Mouse (Mus musculus) kidney, embryonic 14.5 days (tissue): ENCODE measurements around the gene Angel1. TPM values are rescaled to one million over a fixed set of nuclear protein-coding genes. Genes with fewer than 3 reads are reported as not detected.
A peak's percentile ranks its signal among the peaks of the same experiment; 100 is the strongest.

ENCODE experiments used
- ATAC-seq: fragments of 200-750 bp; cut with Nextera tagmentation; 2 replicates; pipeline ENCODE4 v1.8.0; 2017; ENCODE audit warnings: moderate number of reproducible peaks, mild to moderate bottlenecking, moderate TSS enrichment, moderate library complexity; ENCODE audit not compliant: low FRiP score, low TSS enrichment
- H3K27ac ChIP-seq: fragments of 300-500 bp; sonication (generic); 2 replicates; pipeline ENCODE4 v1.5.1; 2014; ENCODE audit warnings: low read depth, mild to moderate bottlenecking, low read length, moderate library complexity, mixed read lengths
- H3K27me3 ChIP-seq: fragments of 300-500 bp; sonication (generic); 2 replicates; pipeline ENCODE4 v1.6.1; 2014; ENCODE audit warnings: mild to moderate bottlenecking, low read length; ENCODE audit not compliant: control insufficient read depth, insufficient read depth
- H3K36me3 ChIP-seq: fragments of 300-500 bp; sonication (generic); 2 replicates; pipeline ENCODE4 v1.6.1; 2014; ENCODE audit warnings: low read length, mixed read lengths; ENCODE audit not compliant: control insufficient read depth, insufficient read depth
- H3K4me1 ChIP-seq: fragments of 300-500 bp; sonication (generic); 2 replicates; pipeline ENCODE4 v1.6.1; 2014; ENCODE audit warnings: low read length, mixed read lengths; ENCODE audit not compliant: control insufficient read depth, insufficient read depth
- H3K4me2 ChIP-seq: fragments of 300-500 bp; sonication (generic); replicated peaks from 2 replicates; pipeline ENCODE4 v1.6.1; 2014; ENCODE audit warnings: low read depth, mild to moderate bottlenecking, low read length
- H3K4me3 ChIP-seq: fragments of 300-500 bp; sonication (generic); 2 replicates; pipeline ENCODE4 v1.5.1; 2014; ENCODE audit warnings: mild to moderate bottlenecking, low read length
- H3K9ac ChIP-seq: fragments of 300-500 bp; sonication (generic); 2 replicates; pipeline ENCODE4 v1.6.1; 2014; ENCODE audit warnings: low read depth, mild to moderate bottlenecking, low read length, moderate library complexity
- H3K9me3 ChIP-seq: fragments of 300-500 bp; sonication (generic); 2 replicates; pipeline ENCODE4 v1.6.1; 2016; ENCODE audit warnings: low read length; ENCODE audit not compliant: control insufficient read depth
- WGBS: fragments of 180-500 bp; shearing (Covaris S2); extraction: QIAGEN DNeasy Blood & Tissue Kit; methylation state at CpG from one replicate; pipeline ENCODE4 v1.1.7; 2014; 5-methylcytosine and 5-hydroxymethylcytosine counted together
- polyA plus RNA-seq: library from polyadenylated mRNA; unstranded; fragments of >200 nt; fragmentation: Nextera tagmentation; extraction: Ambion mirVana; gene quantifications from 2 replicates; pipeline ENCODE4 v1.2.1, GENCODE M21; 2014

Gene Angel1
- polyA plus RNA-seq, 1 experiment from 2014 or later, result 10.2 TPM

DNA sequence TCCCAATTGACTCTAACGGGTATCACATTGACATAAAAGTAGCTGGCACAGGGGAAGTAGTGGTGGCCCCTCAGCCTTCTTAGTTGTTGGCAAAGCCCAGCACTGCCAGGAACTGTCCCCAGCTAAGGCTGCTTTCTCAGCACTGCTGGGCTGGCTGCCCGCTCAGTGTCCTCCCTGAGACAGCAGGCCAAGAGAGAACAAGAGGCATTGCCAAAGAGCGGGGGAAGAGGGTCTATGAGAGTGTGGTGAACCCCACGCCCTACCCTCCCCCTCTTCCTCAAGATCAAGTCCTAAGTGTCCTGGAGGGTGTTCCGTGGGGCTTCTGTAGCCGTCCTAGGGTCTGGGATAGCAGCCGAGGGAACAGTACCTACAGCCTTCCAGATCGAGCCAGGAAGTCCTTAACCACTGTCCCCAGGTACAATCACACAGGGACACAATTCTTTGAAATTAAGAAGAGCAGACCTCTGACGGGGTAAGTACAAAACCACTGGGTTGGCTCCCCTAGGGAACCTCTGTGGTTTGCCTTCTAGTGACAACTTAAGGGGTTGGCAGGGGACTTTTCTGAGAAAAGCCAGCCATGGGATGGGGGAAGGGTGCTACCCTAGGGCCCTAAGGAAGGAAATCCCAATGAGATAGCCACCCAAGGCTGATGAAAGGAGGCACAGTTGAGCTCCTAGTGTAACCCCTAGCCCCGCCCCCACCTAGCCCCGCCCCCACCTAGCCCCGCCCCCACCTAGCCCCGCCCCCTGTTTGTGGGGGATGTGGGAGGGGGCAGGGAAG is 39.5 kb downstream of the Angel1 start:
- Histone ChIP-seq H3K9ac (no peak overlapping the region), H3K4me1 (0 out of 2 replicates have a peak, but pooled peaks cover 3% of the 10 kb centered on the region), H3K36me3 (no peaks in the 10 kb centered on the region; the same call in 1 of the 2 replicates), H3K27ac (no peak overlapping the region), H3K4me2 (no peak overlapping the region), H3K9me3 (no peaks in the 10 kb centered on the region), H3K27me3 (no peaks in the 10 kb centered on the region), H3K4me3 (no peak overlapping the region)
- 68% methylated on average over 13 of the region's 13 CpGs for WGBS
- no peak for ATAC-seq

DNA sequence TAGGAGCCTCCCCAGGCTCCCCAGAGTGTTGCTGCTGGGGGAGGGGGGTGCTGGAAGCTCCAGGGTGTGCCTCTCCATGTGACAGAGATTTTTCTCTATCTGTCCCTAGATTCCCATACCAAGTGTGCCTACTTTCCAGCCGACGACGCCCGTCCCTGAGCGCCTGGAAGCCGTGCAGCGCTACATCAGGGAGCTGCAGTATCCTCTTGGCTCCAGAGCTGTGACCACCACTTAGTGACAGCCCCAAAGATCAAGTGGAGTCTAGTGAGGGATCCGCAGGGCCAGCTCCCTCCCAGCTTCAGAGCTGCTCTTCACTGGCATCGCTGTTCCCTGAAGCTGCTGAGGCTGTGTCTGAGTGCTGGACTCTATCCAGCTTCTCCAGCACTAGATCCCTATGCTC is 41.0 kb downstream of the Angel1 start:
- peaks cover 4% of the 10 kb centered on the region; the same call in 1 of the 2 replicates for H3K4me1 ChIP-seq
- H3K4me3 ChIP-seq, result no peak overlapping the region
- H3K4me2 ChIP-seq, result no peak overlapping the region
- no peaks in the 10 kb centered on the region for H3K27me3 ChIP-seq
- no peak overlapping the region for H3K27ac ChIP-seq
- ATAC-seq, result no peak
- H3K9ac ChIP-seq, result no peak overlapping the region
- WGBS, result 81% methylated on average over 9 of the region's 9 CpGs
- H3K9me3 ChIP-seq, result no peaks in the 10 kb centered on the region
- no peaks in the 10 kb centered on the region for H3K36me3 ChIP-seq

DNA sequence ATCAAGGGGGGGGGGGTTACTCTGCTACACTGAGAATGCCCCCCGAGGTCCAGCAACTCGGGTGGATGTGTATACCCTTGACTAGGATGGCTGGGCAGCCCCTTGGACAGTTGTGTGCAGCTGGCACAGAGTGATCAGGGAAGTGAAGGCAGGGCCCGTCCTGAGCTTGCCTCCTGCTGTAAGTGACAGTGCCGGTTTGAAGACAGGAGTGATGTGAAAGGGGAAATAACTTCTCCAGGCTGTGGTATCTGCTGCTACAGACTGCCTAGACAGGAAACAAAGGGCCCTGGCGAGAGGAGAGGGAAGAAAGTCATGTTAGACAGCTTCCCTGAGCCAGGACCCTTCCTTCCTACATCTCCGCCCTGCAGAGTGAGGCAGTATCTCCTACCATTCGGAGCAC is 42.6 kb downstream of the Angel1 start:
- H3K4me1 ChIP-seq, result peaks cover 12% of the 10 kb centered on the region; the same call in 1 of the 2 replicates
- 77% methylated on average over 7 of the region's 7 CpGs for WGBS
- H3K9ac ChIP-seq, result no peak overlapping the region
- H3K27me3 ChIP-seq, result no peaks in the 10 kb centered on the region
- H3K9me3 ChIP-seq, result no peaks in the 10 kb centered on the region
- no peaks in the 10 kb centered on the region for H3K36me3 ChIP-seq
- no peak for ATAC-seq
- no peak overlapping the region for H3K4me2 ChIP-seq
- no peak overlapping the region for H3K27ac ChIP-seq
- no peak overlapping the region for H3K4me3 ChIP-seq

DNA sequence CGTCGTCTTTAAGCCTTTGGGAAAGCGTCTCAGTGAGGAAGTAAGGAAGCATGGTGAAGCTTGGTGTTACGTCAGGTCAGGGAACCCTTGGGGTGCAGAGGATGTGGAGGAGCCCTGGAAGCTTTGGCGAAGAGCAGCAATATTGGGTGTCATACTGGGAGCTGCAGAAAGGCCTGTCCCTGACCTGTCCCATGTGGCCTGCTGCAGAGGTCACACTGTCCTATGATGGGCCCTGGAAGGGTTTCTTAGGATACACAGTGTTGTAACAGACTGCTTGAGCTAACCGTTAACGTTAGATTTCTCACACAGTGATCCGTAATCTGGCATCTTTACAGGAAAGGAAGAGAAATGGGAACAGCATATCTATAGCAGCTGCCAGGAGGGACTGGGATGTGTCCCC is 44.1 kb downstream of the Angel1 start:
- peaks cover 12% of the 10 kb centered on the region; the same call in 1 of the 2 replicates for H3K4me1 ChIP-seq
- H3K4me3 ChIP-seq, result no peak overlapping the region
- ATAC-seq, result no peak
- 84% methylated on average over 8 of the region's 8 CpGs for WGBS
- no peak overlapping the region for H3K9ac ChIP-seq
- no peaks in the 10 kb centered on the region for H3K36me3 ChIP-seq
- no peaks in the 10 kb centered on the region for H3K27me3 ChIP-seq
- H3K4me2 ChIP-seq, result no peak overlapping the region
- H3K9me3 ChIP-seq, result no peaks in the 10 kb centered on the region
- H3K27ac ChIP-seq, result no peak overlapping the region

DNA sequence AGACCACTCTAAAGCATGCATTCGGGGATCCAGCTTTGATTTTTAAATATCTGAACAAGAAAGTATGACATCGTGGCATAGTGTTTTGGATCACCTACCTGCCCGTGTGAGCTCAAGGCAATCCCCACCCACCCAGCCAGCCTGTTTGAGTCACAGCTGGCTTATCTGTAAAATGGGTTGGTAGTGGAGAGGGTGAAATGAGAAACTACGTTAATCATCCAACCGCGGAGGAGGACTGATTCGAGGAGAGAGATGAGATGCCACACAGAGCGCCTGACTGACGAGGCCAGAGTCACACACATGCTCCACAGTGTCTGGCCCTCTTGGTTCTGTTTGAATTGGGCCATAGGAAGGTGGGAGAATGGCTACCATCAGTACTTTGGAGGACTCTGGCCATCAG is 44.6 kb downstream of the Angel1 start:
- H3K4me2 ChIP-seq, result no peak overlapping the region
- peaks cover 12% of the 10 kb centered on the region; the same call in 1 of the 2 replicates for H3K4me1 ChIP-seq
- no peaks in the 10 kb centered on the region for H3K27me3 ChIP-seq
- 84% methylated on average over 9 of the region's 9 CpGs for WGBS
- H3K27ac ChIP-seq, result no peak overlapping the region
- no peak for ATAC-seq
- H3K36me3 ChIP-seq, result no peaks in the 10 kb centered on the region
- no peak overlapping the region; the same call in 1 of the 2 replicates for H3K4me3 ChIP-seq
- no peaks in the 10 kb centered on the region for H3K9me3 ChIP-seq
- H3K9ac ChIP-seq, result no peak overlapping the region

DNA sequence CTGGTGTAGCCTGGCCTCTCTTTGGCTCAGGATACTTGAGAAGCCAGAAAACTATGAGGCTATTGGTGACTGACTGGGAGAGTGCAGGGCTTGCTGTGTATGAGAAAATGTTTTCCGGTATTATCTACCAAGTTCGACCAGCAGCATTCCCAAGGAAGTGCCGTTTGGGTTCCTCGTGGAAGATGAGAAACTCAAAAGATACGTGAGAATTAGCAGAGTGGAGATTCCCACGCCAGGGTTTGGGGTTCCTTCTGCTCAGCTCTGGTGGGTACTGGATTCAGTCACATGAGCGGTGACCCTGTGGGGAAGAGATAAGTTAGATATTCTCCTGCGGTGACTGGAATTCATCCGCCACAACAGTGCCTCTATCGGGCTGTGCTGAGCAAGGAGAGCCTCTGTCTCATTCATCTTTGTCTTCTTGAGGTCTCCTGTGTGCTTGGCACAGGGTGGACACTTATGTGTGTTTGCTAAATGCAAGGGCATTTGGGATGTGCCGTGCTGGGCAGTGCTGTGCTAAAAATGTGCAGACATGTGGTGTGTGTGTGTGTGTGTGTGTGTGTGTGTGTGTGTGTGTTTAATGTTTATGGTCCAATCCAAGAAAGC is 45.6 kb downstream of the Angel1 start:
- H3K9ac ChIP-seq, result peak overlapping the region; percentile 86; the same call in 1 of the 2 replicates
- no peak overlapping the region for H3K27ac ChIP-seq
- H3K4me3 ChIP-seq, result peak overlapping the region; percentile 78
- H3K4me1 ChIP-seq, result peaks cover 12% of the 10 kb centered on the region; the same call in 1 of the 2 replicates
- no peaks in the 10 kb centered on the region for H3K27me3 ChIP-seq
- peak overlapping the region; percentile 100 for H3K4me2 ChIP-seq
- H3K9me3 ChIP-seq, result no peaks in the 10 kb centered on the region
- no peaks in the 10 kb centered on the region for H3K36me3 ChIP-seq
- WGBS, result 52% methylated on average over 11 of the region's 11 CpGs
- no peak for ATAC-seq

DNA sequence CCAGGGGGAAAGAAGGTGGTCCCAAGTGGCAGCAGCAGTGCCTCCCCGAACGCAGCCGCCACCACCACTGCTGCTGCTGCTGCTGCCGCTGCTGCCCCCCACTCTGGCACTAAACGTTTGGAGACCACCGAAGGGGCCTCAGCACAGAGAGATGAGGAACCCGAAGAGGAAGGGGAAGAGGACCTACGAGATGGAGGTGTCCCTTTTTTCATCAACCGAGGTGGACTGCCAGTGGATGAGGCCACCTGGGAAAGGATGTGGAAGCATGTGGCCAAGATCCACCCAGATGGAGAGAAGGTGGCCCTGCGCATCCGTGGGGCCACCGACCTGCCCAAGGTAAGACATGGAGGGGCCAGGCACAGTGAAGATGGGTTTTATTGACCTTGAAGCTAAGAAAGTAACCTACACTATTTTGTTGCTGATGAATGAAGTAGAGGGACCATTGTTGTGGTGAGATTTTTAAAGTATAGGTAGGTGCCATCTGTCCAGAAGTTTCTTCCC is 46.2 kb downstream of the Angel1 start:
- peak overlapping the region; percentile 100 for H3K4me2 ChIP-seq
- H3K4me1 ChIP-seq, result peaks cover 12% of the 10 kb centered on the region; the same call in 1 of the 2 replicates
- H3K4me3 ChIP-seq, result peak overlapping the region; percentile 78
- no peaks in the 10 kb centered on the region for H3K9me3 ChIP-seq
- H3K27ac ChIP-seq, result no peak overlapping the region
- WGBS, result 20% methylated on average over 12 of the region's 12 CpGs
- peak overlapping the region; percentile 86; the same call in 1 of the 2 replicates for H3K9ac ChIP-seq
- H3K36me3 ChIP-seq, result no peaks in the 10 kb centered on the region
- no peak for ATAC-seq
- H3K27me3 ChIP-seq, result no peaks in the 10 kb centered on the region

DNA sequence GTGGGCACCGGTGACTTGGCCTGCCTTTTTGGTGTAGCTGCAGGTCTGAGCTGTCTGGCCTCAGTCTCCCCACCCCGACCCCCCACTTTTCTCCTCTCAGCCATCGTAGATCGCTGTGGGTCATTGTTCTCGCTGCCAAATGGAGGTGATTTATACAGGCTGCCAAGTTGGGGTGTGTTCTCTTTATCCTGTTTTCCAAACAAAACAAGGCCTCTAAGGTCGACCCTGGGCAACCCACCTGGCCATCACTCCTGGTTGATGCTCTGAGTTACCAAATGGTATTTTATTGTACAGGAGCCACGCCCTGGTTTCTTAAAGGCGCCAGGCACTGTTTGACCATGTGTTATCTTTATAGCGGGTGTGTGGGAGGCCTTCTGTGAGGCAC is 46.7 kb downstream of the Angel1 start:
- peaks cover 12% of the 10 kb centered on the region; the same call in 1 of the 2 replicates for H3K4me1 ChIP-seq
- H3K4me2 ChIP-seq, result peak overlapping the region; percentile 100
- no peak for ATAC-seq
- peak overlapping the region; percentile 78 for H3K4me3 ChIP-seq
- 2% methylated on average over 9 of the region's 9 CpGs for WGBS
- H3K27ac ChIP-seq, result peak overlapping the region; percentile 63; the same call in 1 of the 2 replicates
- no peaks in the 10 kb centered on the region for H3K36me3 ChIP-seq
- no peaks in the 10 kb centered on the region for H3K27me3 ChIP-seq
- H3K9me3 ChIP-seq, result no peaks in the 10 kb centered on the region
- peak overlapping the region; percentile 86 for H3K9ac ChIP-seq
